Mouse (Mus musculus) hindbrain, embryonic 12.5 days (tissue): ENCODE data around the gene Prpf6. TPM values are rescaled to one million over a fixed set of nuclear protein-coding genes. Genes with fewer than 3 reads are reported as not detected.

ENCODE experiments used
- ATAC-seq: fragments of 200-750 bp; cut with Nextera tagmentation; 2 replicates; pipeline ENCODE4 v1.8.0; 2017; ENCODE audit warnings: moderate TSS enrichment; ENCODE audit not compliant: low FRiP score
- H3K27ac ChIP-seq: fragments of 300-500 bp; sonication (generic); 2 replicates; pipeline ENCODE4 v1.5.1; 2016; ENCODE audit warnings: mild to moderate bottlenecking
- H3K27me3 ChIP-seq: fragments of 300-500 bp; sonication (generic); 2 replicates; pipeline ENCODE4 v1.6.1; 2016; ENCODE audit warnings: mild to moderate bottlenecking
- H3K36me3 ChIP-seq: fragments of 300-500 bp; sonication (generic); 2 replicates; pipeline ENCODE4 v1.6.1; 2016; ENCODE audit warnings: mild to moderate bottlenecking
- H3K4me1 ChIP-seq: fragments of 300-500 bp; sonication (generic); 2 replicates; pipeline ENCODE4 v1.6.1; 2016
- H3K4me2 ChIP-seq: fragments of 300-500 bp; sonication (generic); replicated peaks from 2 replicates; pipeline ENCODE4 v1.6.1; 2016; ENCODE audit warnings: mild to moderate bottlenecking
- H3K4me3 ChIP-seq: fragments of 300-500 bp; sonication (generic); 2 replicates; pipeline ENCODE4 v1.5.1; 2016; ENCODE audit warnings: mild to moderate bottlenecking
- H3K9ac ChIP-seq: fragments of 300-500 bp; sonication (generic); 2 replicates; pipeline ENCODE4 v1.6.1; 2016; ENCODE audit warnings: mild to moderate bottlenecking, moderate library complexity
- H3K9me3 ChIP-seq: fragments of 300-500 bp; sonication (generic); replicated peaks from 2 replicates; pipeline ENCODE4 v1.6.1; 2016; ENCODE audit warnings: mild to moderate bottlenecking
- WGBS: fragments of 180-500 bp; shearing (Covaris S2); methylation state at CpG from one replicate; pipeline ENCODE4 v1.1.7; 2016; 5-methylcytosine and 5-hydroxymethylcytosine counted together
- polyA plus RNA-seq: library from polyadenylated mRNA; unstranded; fragments of >200 nt; fragmentation: Nextera tagmentation; extraction: Ambion mirVana; gene quantifications from 2 replicates; pipeline ENCODE4 v1.2.1, GENCODE M21; 2016

Gene Prpf6
- polyA plus RNA-seq, 1 experiment from 2014 or later: 72.4 TPM

DNA sequence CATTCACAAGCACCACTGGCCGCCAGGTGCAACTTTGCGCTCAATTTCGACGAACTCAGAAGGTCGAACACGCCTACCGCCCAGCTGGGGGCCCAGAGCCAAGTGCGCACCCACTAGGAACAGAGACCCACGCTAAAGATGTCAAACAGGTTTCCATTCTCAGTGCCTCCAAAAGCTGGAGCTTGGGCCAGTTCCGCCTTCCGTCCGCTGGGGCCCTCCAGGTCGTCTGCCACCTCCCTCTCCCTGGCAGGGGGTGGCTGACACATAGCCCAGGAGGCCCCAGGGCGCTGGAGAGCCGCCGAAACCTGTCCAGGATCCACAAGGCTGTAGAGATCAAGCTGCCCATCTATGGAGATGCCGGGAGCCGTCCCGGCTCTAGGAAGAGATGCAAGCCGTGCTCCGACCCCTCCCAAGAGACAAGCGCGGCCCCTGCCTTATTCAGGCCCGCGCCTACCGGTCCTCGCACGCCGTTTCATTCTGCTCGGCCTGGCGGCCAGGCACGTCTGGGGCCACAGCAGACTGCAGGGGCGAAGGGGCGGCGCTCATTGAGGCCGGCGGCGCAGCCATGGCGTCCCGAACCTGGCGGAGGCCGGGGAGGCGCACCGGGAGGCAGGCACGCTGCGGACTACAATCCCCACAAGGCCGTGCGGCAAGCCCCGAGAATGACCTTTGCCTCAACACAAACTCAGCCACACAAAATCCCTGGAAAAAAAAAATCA lies 10.1 kb upstream of the Prpf6 start:
- Histone ChIP-seq H3K27ac (peak overlapping the region; percentile 93), H3K27me3 (no peaks in the 10 kb centered on the region), H3K9ac (peak overlapping the region; percentile 88), H3K36me3 (peaks cover 32% of the 10 kb centered on the region), H3K4me2 (peak overlapping the region; percentile 94), H3K4me1 (peaks cover 22% of the 10 kb centered on the region), H3K9me3 (no peaks in the 10 kb centered on the region), H3K4me3 (peak overlapping the region; percentile 75)
- WGBS: under 1% methylated on average over 49 of the region's 49 CpGs
- peak; percentile 81 for ATAC-seq

DNA sequence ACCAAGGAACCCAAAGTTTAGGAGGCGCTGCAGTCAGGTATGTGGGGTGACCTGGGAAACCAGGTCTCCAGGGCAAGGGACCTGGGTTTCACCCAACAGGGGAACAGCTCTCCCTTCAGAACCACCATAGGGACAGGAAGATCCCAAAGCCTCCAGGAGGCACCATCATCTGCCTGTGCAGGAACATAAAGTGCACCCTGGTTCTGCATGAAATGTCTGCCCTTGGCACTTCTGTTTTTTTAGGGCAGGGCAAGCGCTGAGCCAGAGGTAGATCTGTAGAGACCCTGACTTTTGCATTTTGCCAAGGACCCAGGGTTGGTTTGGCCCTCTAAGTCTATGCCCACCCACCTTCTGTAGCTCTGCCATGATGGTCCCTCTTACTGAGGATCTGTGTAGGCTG lies 9.3 kb upstream of the Prpf6 start:
- Histone ChIP-seq H3K4me3 (peak overlapping the region; percentile 75), H3K9ac (no peak overlapping the region), H3K36me3 (peaks cover 40% of the 10 kb centered on the region), H3K4me1 (peaks cover 18% of the 10 kb centered on the region), H3K4me2 (peak overlapping the region; percentile 94), H3K27me3 (no peaks in the 10 kb centered on the region), H3K9me3 (no peaks in the 10 kb centered on the region), H3K27ac (0 out of 2 replicates have a peak overlapping the region, but pooled peaks have one; percentile 19)
- 0 out of 2 replicates have a peak, but pooled peaks have one; percentile 1 for ATAC-seq
- 83% methylated on average over 2 of the region's 2 CpGs for WGBS

DNA sequence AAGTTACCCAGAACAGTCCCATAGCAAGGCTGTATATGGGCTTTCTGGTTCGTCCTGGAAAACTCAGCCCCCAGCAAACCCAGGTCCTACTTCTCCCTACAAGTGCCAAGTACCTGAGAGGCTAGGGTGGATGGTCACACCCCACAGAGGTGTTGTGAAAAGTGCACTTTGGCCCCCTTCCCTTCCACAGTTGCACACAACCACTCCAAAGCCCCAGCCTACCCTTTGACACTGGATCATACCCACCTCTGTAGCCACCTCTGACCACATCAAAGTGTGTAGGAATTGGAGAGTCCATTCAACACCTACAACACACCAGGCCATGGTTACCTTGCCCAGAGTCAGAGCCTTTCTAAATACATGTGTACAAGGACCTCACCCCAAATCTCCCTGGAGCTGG lies 8.7 kb upstream of the Prpf6 start:
- peaks cover 46% of the 10 kb centered on the region for H3K36me3 ChIP-seq
- WGBS: 81% methylated on average over 1 of the region's 1 CpGs
- no peak for ATAC-seq
- no peak overlapping the region for H3K4me3 ChIP-seq
- no peak overlapping the region for H3K27ac ChIP-seq
- H3K27me3 ChIP-seq: no peaks in the 10 kb centered on the region
- no peak overlapping the region for H3K4me2 ChIP-seq
- no peak overlapping the region for H3K9ac ChIP-seq
- H3K9me3 ChIP-seq: no peaks in the 10 kb centered on the region
- peaks cover 14% of the 10 kb centered on the region for H3K4me1 ChIP-seq

DNA sequence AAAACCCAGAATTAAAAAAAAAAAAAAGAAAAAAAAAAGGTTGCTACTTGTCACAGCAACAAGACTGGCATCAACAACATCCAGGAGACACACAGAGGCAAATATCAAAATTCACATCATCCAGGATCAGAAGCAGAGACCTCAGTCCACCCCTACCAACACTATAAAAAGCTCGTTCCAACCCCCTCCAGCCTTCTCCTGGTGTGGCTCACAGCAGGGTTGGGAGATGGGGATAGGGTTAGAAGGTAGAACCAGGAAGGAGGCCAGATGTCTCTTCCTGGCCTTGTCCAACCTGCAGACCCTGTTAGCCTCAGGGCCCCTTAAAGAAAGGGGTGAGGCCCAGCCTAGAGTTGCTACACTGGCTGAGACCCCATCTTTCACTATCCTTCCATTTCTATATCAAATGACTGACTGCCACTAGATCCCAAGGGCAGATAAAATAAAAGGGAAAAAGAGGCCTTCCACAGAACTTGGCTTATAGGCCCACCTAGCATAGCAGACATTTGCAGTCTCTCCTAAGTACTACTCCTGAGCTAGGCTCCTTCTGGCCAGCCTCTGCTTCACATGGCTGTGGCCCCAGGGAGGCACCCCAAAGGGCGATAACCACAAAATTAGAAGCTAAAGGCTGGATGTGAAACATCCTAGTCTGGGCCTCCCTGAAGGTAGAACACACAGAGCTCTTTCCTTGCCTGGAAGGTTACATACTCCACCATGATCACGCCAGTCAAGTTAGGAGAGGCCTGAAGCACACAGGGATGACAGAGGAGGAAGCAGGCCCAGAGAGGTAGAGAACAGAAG lies 8.0 kb upstream of the Prpf6 start:
- H3K9me3 ChIP-seq: no peaks in the 10 kb centered on the region
- H3K4me2 ChIP-seq: no peak overlapping the region
- WGBS: 93% methylated on average over 3 of the region's 3 CpGs
- peaks cover 53% of the 10 kb centered on the region for H3K36me3 ChIP-seq
- H3K27me3 ChIP-seq: no peaks in the 10 kb centered on the region
- peaks cover 11% of the 10 kb centered on the region for H3K4me1 ChIP-seq
- H3K9ac ChIP-seq: no peak overlapping the region
- no peak for ATAC-seq
- H3K4me3 ChIP-seq: no peak overlapping the region
- H3K27ac ChIP-seq: no peak overlapping the region

DNA sequence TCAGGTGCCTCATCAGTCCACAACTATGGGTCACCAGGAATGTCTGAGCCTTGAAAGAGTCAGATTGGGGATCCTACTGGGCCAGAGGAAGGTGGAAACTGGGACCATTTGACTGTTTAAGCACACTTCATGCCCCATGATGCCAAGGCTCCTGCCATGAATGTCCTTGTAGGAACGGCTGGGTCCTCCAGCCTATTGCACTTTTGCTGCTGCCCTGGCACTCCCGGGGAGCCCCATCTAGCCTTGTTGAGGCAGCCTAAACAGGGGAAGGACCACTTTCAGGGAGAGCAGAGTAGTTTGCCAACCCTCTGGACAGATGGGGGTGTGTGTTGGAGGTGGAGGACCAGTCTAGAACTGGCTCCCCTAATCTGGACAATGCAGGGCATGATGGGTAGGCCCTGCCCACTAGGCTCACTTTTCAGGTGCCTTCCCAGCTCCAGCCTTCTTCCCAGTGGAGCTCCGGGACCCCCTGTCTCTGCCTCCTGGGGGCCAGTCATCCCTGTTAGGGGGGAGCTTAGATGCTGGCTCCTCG lies 7.2 kb upstream of the Prpf6 start, which contains the start of gene Uckl1:
Gene Uckl1, minus strand, starts transcription at position 482 of the 532 bp plus-strand sequence.
- H3K36me3 ChIP-seq: peaks cover 61% of the 10 kb centered on the region
- no peak for ATAC-seq
- H3K9me3 ChIP-seq: no peaks in the 10 kb centered on the region
- 93% methylated on average over 4 of the region's 4 CpGs for WGBS
- no peak within 1 kb of the TSS for H3K4me3 ChIP-seq
- H3K27ac ChIP-seq: no peak within 1 kb of the TSS
- no peaks in the 10 kb centered on the region for H3K27me3 ChIP-seq
- H3K4me2 ChIP-seq: no peak within 1 kb of the TSS
- H3K9ac ChIP-seq: no peak within 1 kb of the TSS
- peaks cover 10% of the 10 kb centered on the region for H3K4me1 ChIP-seq

DNA sequence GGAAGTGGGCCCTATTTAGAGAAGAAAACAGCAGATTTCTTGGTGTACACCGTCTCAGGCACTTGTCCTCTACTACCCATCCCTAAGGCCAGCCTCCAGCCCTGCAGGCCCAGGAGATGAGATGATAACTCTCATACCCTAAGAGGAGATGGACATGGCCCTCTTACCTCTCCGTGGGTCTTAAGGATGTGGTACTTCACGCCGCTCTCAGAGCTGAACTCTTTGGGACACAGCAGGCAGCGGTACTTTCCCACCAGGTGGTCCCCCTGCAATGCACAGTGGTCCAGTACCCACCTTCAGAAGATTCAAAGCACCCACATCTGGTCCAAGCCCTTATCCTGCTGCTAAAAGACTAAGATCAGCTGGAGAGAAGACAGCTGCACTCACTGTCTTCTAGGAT lies 6.2 kb upstream of the Prpf6 start:
- H3K4me2 ChIP-seq: no peak overlapping the region
- ATAC-seq: no peak
- 96% methylated on average over 5 of the region's 5 CpGs for WGBS
- no peak overlapping the region for H3K9ac ChIP-seq
- H3K4me1 ChIP-seq: peaks cover 6% of the 10 kb centered on the region
- H3K27ac ChIP-seq: no peak overlapping the region
- H3K36me3 ChIP-seq: peaks cover 72% of the 10 kb centered on the region
- H3K4me3 ChIP-seq: no peak overlapping the region
- H3K9me3 ChIP-seq: no peaks in the 10 kb centered on the region
- no peaks in the 10 kb centered on the region for H3K27me3 ChIP-seq

DNA sequence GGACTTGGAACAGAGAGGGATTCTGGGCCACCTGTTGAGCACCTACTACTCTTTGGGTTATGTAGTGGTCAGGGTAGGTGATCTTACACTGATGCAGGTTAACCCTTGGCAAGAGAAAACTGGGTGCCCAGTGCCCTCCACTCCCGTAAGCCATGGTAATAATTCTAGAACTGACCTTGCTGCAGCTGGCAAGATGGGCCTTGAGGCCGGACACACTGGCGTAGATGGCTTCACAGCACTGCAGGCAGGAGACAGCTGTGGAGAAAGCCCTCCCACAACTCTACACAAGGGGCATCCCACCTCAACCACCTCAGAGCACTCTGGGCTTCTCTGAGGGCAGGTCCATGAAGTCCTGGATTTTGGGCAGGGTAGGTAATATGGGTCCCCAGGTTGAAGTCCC lies 5.5 kb upstream of the Prpf6 start:
- Histone ChIP-seq H3K27ac (no peak overlapping the region), H3K4me1 (peaks cover 8% of the 10 kb centered on the region), H3K9ac (no peak overlapping the region), H3K9me3 (no peaks in the 10 kb centered on the region), H3K4me3 (no peak overlapping the region), H3K4me2 (no peak overlapping the region), H3K36me3 (peaks cover 76% of the 10 kb centered on the region), H3K27me3 (no peaks in the 10 kb centered on the region)
- no peak for ATAC-seq
- WGBS: 99% methylated on average over 3 of the region's 3 CpGs

DNA sequence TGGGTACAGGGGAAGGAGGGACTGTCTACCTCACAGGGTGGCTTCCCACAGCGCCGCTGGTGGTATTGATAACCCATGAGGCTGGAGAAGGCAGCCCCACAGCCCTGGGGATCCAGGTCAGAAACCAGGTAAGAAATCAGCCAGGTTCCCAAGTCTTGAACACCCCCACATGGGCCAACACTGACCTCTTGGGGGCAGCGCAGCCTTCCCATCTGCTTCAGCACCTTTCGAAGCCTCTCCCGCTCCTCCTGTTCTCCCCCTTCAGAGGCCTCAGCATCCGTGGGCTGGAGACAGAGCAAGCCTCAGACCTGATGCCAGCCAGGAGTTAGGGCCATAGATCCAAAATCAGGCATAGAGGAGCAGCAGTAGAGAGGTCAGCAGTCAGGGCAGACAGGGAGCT lies 3.9 kb upstream of the Prpf6 start:
- Histone ChIP-seq H3K27ac (no peak overlapping the region), H3K36me3 (peaks cover 76% of the 10 kb centered on the region), H3K9ac (no peak overlapping the region), H3K4me1 (peaks cover 15% of the 10 kb centered on the region), H3K27me3 (no peaks in the 10 kb centered on the region), H3K9me3 (no peaks in the 10 kb centered on the region), H3K4me3 (no peak overlapping the region), H3K4me2 (no peak overlapping the region)
- 78% methylated on average over 6 of the region's 6 CpGs for WGBS
- ATAC-seq: no peak

DNA sequence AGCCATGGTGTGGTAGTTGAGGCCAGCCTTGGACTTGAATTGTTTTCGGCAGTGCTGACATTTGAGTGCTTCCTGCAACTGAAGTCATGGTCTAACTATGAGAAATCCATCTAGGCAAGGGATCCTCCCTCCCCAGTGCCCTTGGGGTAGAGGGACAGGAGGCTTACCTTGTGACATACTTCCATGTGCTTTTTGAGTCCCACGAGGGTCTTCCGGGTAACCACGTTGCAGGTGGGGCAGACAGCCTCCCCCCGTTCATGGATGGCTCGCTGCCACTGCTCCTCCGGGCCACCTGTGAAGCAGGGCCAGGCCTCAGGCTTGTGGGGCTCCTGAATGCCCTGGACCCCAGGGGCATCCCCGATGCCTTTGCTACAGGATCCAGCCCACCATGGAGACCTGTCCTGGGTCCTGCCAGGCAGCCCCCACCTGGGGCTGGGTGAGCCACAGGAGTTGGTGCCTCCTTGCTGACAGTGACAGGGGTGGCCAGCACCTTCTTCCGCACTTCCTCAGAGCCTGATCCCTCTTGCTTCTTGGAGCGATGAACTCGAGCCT lies 3.4 kb upstream of the Prpf6 start:
- Histone ChIP-seq H3K27me3 (no peaks in the 10 kb centered on the region), H3K36me3 (peaks cover 76% of the 10 kb centered on the region), H3K4me1 (peaks cover 20% of the 10 kb centered on the region), H3K27ac (no peak overlapping the region), H3K9me3 (no peaks in the 10 kb centered on the region), H3K4me3 (no peak overlapping the region), H3K4me2 (no peak overlapping the region), H3K9ac (no peak overlapping the region)
- no peak for ATAC-seq
- WGBS: 91% methylated on average over 11 of the region's 11 CpGs

DNA sequence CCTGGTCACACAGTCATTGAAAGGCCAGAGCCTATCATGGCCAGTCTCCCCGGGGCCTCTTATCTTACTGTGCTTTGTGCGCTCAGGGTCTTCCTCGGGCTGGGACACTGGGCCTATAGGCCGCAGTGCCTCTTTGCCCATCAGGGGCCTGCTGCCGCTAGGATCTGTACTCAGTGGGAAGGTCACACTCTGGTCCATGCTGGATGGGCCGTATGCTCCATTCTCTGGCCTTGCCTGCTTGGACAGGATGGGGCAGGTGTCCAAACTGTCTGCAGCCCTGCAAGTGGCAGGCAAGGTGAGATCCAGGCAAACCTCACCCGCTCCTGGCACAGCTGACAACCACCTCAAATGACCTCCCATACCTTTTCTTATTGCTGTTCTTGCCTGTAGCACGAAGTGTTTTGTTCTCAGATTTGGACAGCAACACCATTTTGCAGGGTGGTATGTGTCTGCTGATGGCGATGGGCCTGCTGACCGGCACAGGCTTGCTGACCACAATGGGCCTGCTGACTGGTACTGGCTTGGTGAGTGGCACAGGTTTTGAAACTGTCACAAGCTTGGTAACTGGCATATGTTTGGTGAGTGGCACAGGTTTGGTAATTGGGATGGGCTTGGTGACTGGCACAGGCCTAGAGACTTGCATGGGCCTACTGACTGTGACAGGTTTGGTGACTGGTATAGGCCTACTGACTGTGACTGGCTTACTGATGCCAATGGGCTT lies 2.5 kb upstream of the Prpf6 start:
- Histone ChIP-seq H3K9me3 (no peaks in the 10 kb centered on the region), H3K4me3 (no peak overlapping the region), H3K9ac (no peak overlapping the region), H3K27ac (no peak overlapping the region), H3K27me3 (no peaks in the 10 kb centered on the region), H3K4me1 (peaks cover 22% of the 10 kb centered on the region), H3K36me3 (peaks cover 68% of the 10 kb centered on the region), H3K4me2 (no peak overlapping the region)
- ATAC-seq: no peak
- WGBS: 92% methylated on average over 10 of the region's 10 CpGs

DNA sequence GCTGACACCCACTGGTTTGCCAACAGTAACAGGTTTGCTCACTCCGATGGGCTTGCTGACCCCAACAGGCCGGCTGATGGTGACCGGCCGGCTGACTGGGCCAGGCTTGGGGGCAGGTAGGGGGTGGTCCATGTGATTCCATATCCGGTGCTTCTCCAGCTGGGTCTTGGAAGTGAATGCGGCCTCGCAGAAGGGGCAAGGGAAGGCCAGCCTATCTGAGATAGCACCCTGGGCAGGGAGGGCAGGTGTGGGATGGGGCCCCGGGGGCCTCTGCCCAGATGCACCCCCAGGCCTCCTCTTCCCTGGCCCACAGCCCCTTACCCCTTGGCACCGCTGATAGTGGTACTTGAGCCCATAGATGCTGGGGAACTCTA lies 1.9 kb upstream of the Prpf6 start:
- WGBS: 96% methylated on average over 9 of the region's 9 CpGs
- Histone ChIP-seq H3K9me3 (no peaks in the 10 kb centered on the region), H3K27me3 (no peaks in the 10 kb centered on the region), H3K4me3 (no peak overlapping the region), H3K9ac (no peak overlapping the region), H3K27ac (no peak overlapping the region), H3K4me1 (peaks cover 22% of the 10 kb centered on the region), H3K36me3 (peaks cover 62% of the 10 kb centered on the region), H3K4me2 (no peak overlapping the region)
- ATAC-seq: no peak

DNA sequence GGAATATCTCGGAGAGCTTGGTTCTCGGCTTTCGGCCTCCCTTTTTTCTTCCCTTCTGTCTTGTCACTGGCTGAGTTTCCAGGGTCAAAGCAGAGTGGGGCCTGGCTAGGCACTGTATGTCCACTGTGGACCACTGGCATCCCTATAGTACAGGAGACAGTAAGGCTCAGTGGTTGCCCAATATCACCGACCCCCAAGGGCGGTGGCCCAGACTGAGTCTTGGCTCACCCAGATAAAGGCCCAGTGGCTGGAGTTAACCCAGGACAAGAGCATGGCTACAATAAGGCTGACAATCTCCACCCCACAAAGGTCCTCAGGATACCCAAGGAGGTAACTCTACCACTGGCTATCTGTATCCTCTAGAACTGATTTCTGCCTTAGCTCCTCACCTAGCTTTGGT lies 1.2 kb upstream of the Prpf6 start:
- Histone ChIP-seq H3K4me1 (peaks cover 22% of the 10 kb centered on the region), H3K4me3 (no peak overlapping the region), H3K9ac (no peak overlapping the region), H3K9me3 (no peaks in the 10 kb centered on the region), H3K27ac (no peak overlapping the region), H3K36me3 (peaks cover 57% of the 10 kb centered on the region), H3K27me3 (no peaks in the 10 kb centered on the region), H3K4me2 (no peak overlapping the region)
- WGBS: 95% methylated on average over 5 of the region's 5 CpGs
- ATAC-seq: no peak
